Mouse (Mus musculus): Measurements from ENCODE around the gene Sorcs3.

Sorcs3 gene

GRCm38 (mm10) chr19:48727601-48728000 lies 521.8 kb downstream of the Sorcs3 start:
- Histone ChIP-seq H3K27me3 (ENCODE audit: insufficient read depth, low read length) (no peaks in the 10 kb centered on the region), H3K36me3 (ENCODE audit: insufficient read depth, low read length) (no peaks in the 10 kb centered on the region), H3K9me3 (ENCODE audit: low read length) (no peaks in the 10 kb centered on the region), H3K4me1 (replicated peaks; ENCODE audit: low read depth, low read length) (no peaks in the 10 kb centered on the region), H3K4me3 (replicated peaks; ENCODE audit: low read length) (no peak overlapping the region)
- no peak for TF ChIP-seq CTCF (conservative IDR thresholded peaks at IDR 0.05; ENCODE audit: low read length)
- no peak for TF ChIP-seq NANOG (IDR thresholded peaks at IDR 0.05; ENCODE audit: borderline replicate concordance, low read length)
- no peak for TF ChIP-seq POU5F1 (IDR thresholded peaks at IDR 0.05; ENCODE audit: borderline replicate concordance, low read length)

- no peaks in the 10 kb centered on the region for H3K27me3 ChIP-seq (ENCODE audit: insufficient read depth, low read length)
- H3K36me3 ChIP-seq (ENCODE audit: insufficient read depth, low read length) = no peaks in the 10 kb centered on the region
- H3K9me3 ChIP-seq (ENCODE audit: low read length) = no peaks in the 10 kb centered on the region
- no peak for TF ChIP-seq NANOG (IDR thresholded peaks at IDR 0.05; ENCODE audit: borderline replicate concordance, low read length)
- TF ChIP-seq POU5F1 (IDR thresholded peaks at IDR 0.05; ENCODE audit: borderline replicate concordance, low read length) = no peak
- no peak overlapping the region for H3K4me3 ChIP-seq (replicated peaks; ENCODE audit: low read length)
- no peaks in the 10 kb centered on the region for H3K4me1 ChIP-seq (replicated peaks; ENCODE audit: low read depth, low read length)
Observed at GRCm38 (mm10) chr19:48731731-48732130, 525.9 kb downstream of the Sorcs3 start.

- Histone ChIP-seq H3K9me3 (ENCODE audit: low read length) (no peaks in the 10 kb centered on the region), H3K27me3 (ENCODE audit: insufficient read depth, low read length) (no peaks in the 10 kb centered on the region), H3K4me3 (replicated peaks; ENCODE audit: low read length) (no peak overlapping the region), H3K4me1 (replicated peaks; ENCODE audit: low read depth, low read length) (no peaks in the 10 kb centered on the region), H3K36me3 (ENCODE audit: insufficient read depth, low read length) (no peaks in the 10 kb centered on the region)
- TF ChIP-seq CTCF (conservative IDR thresholded peaks at IDR 0.05; ENCODE audit: low read length) (no peak), NANOG (IDR thresholded peaks at IDR 0.05; ENCODE audit: borderline replicate concordance, low read length) (no peak), POU5F1 (IDR thresholded peaks at IDR 0.05; ENCODE audit: borderline replicate concordance, low read length) (no peak)
Observed at GRCm38 (mm10) chr19:48734370-48734769, 528.5 kb downstream of the Sorcs3 start.

GRCm38 (mm10) chr19:48737554-48737953 lies 531.7 kb downstream of the Sorcs3 start:
- Histone ChIP-seq H3K9me3 (ENCODE audit: low read length) (no peaks in the 10 kb centered on the region), H3K36me3 (ENCODE audit: insufficient read depth, low read length) (no peaks in the 10 kb centered on the region), H3K4me1 (replicated peaks; ENCODE audit: low read depth, low read length) (no peaks in the 10 kb centered on the region), H3K4me3 (replicated peaks; ENCODE audit: low read length) (no peak overlapping the region), H3K27me3 (ENCODE audit: insufficient read depth, low read length) (no peaks in the 10 kb centered on the region)
- TF ChIP-seq POU5F1 (IDR thresholded peaks at IDR 0.05; ENCODE audit: borderline replicate concordance, low read length) (no peak), CTCF (conservative IDR thresholded peaks at IDR 0.05; ENCODE audit: low read length) (no peak), NANOG (IDR thresholded peaks at IDR 0.05; ENCODE audit: borderline replicate concordance, low read length) (no peak)

- H3K4me3 ChIP-seq (replicated peaks; ENCODE audit: low read length) = no peak overlapping the region
- H3K4me1 ChIP-seq (replicated peaks; ENCODE audit: low read depth, low read length) = no peaks in the 10 kb centered on the region
- no peaks in the 10 kb centered on the region for H3K27me3 ChIP-seq (ENCODE audit: insufficient read depth, low read length)
- no peaks in the 10 kb centered on the region for H3K36me3 ChIP-seq (ENCODE audit: insufficient read depth, low read length)
- TF ChIP-seq NANOG (IDR thresholded peaks at IDR 0.05; ENCODE audit: borderline replicate concordance, low read length) (no peak), POU5F1 (IDR thresholded peaks at IDR 0.05; ENCODE audit: borderline replicate concordance, low read length) (no peak), CTCF (conservative IDR thresholded peaks at IDR 0.05; ENCODE audit: low read length) (no peak)
- no peaks in the 10 kb centered on the region for H3K9me3 ChIP-seq (ENCODE audit: low read length)
Observed at GRCm38 (mm10) chr19:48755156-48755555, 549.3 kb downstream of the Sorcs3 start.

GRCm38 (mm10) chr19:48756831-48757230 lies 551.0 kb downstream of the Sorcs3 start:
- H3K36me3 ChIP-seq (ENCODE audit: insufficient read depth, low read length) = no peaks in the 10 kb centered on the region
- H3K4me3 ChIP-seq (replicated peaks; ENCODE audit: low read length) = no peak overlapping the region
- H3K27me3 ChIP-seq (ENCODE audit: insufficient read depth, low read length) = no peaks in the 10 kb centered on the region
- H3K9me3 ChIP-seq (ENCODE audit: low read length) = no peaks in the 10 kb centered on the region
- no peaks in the 10 kb centered on the region for H3K4me1 ChIP-seq (replicated peaks; ENCODE audit: low read depth, low read length)
- TF ChIP-seq NANOG (IDR thresholded peaks at IDR 0.05; ENCODE audit: borderline replicate concordance, low read length) (no peak), CTCF (conservative IDR thresholded peaks at IDR 0.05; ENCODE audit: low read length) (no peak), POU5F1 (IDR thresholded peaks at IDR 0.05; ENCODE audit: borderline replicate concordance, low read length) (no peak)

GRCm38 (mm10) chr19:48766524-48766923 lies 560.7 kb downstream of the Sorcs3 start:
- Histone ChIP-seq H3K4me3 (replicated peaks; ENCODE audit: low read length) (no peak overlapping the region), H3K9me3 (ENCODE audit: low read length) (no peaks in the 10 kb centered on the region), H3K27me3 (ENCODE audit: insufficient read depth, low read length) (no peaks in the 10 kb centered on the region), H3K4me1 (replicated peaks; ENCODE audit: low read depth, low read length) (peaks cover 6% of the 10 kb centered on the region; the same call in 1 of the 2 replicates), H3K36me3 (ENCODE audit: insufficient read depth, low read length) (no peaks in the 10 kb centered on the region)
- no peak for TF ChIP-seq NANOG (IDR thresholded peaks at IDR 0.05; ENCODE audit: borderline replicate concordance, low read length)
- no peak for TF ChIP-seq POU5F1 (IDR thresholded peaks at IDR 0.05; ENCODE audit: borderline replicate concordance, low read length)
- no peak for TF ChIP-seq CTCF (conservative IDR thresholded peaks at IDR 0.05; ENCODE audit: low read length)

GRCm38 (mm10) chr19:48771565-48771964 lies 565.7 kb downstream of the Sorcs3 start:
- TF ChIP-seq POU5F1 (IDR thresholded peaks at IDR 0.05; ENCODE audit: borderline replicate concordance, low read length) (no peak), CTCF (conservative IDR thresholded peaks at IDR 0.05; ENCODE audit: low read length) (no peak), NANOG (IDR thresholded peaks at IDR 0.05; ENCODE audit: borderline replicate concordance, low read length) (peak; percentile 86)
- no peaks in the 10 kb centered on the region for H3K36me3 ChIP-seq (ENCODE audit: insufficient read depth, low read length)
- no peaks in the 10 kb centered on the region for H3K27me3 ChIP-seq (ENCODE audit: insufficient read depth, low read length)
- H3K4me3 ChIP-seq (replicated peaks; ENCODE audit: low read length) = no peak overlapping the region
- no peaks in the 10 kb centered on the region for H3K9me3 ChIP-seq (ENCODE audit: low read length)
- H3K4me1 ChIP-seq (replicated peaks; ENCODE audit: low read depth, low read length) = no peaks in the 10 kb centered on the region

GRCm38 (mm10) chr19:48779095-48779765 lies 573.4 kb downstream of the Sorcs3 start:
- Histone ChIP-seq H3K36me3 (ENCODE audit: insufficient read depth, low read length) (no peaks in the 10 kb centered on the region), H3K9me3 (ENCODE audit: low read length) (no peaks in the 10 kb centered on the region), H3K27me3 (ENCODE audit: insufficient read depth, low read length) (no peaks in the 10 kb centered on the region), H3K4me3 (replicated peaks; ENCODE audit: low read length) (no peak overlapping the region), H3K4me1 (replicated peaks; ENCODE audit: low read depth, low read length) (no peaks in the 10 kb centered on the region)
- TF ChIP-seq NANOG (IDR thresholded peaks at IDR 0.05; ENCODE audit: borderline replicate concordance, low read length) (no peak), POU5F1 (IDR thresholded peaks at IDR 0.05; ENCODE audit: borderline replicate concordance, low read length) (no peak), CTCF (conservative IDR thresholded peaks at IDR 0.05; ENCODE audit: low read length) (no peak)
